Mouse (Mus musculus) liver, postnatal 0 days (tissue): Measurements from ENCODE around the gene Dhdh. TPM values are rescaled to one million over a fixed set of nuclear protein-coding genes. Genes with fewer than 3 reads are reported as not detected.

Experiments
- ATAC-seq: fragments of 200-750 bp; cut with Nextera tagmentation; 2 replicates; pipeline ENCODE4 v1.8.0; 2017; ENCODE audit warnings: mild to moderate bottlenecking, moderate library complexity
- DNase-seq: peaks from one replicate; pipeline ENCODE4 v3.0.0-alpha.2; 2016
- H3K27ac ChIP-seq: fragments of 300-500 bp; sonication (generic); 2 replicates; pipeline ENCODE4 v1.5.1; 2014; ENCODE audit warnings: antibody characterized with exemption, moderate library complexity, mild to moderate bottlenecking, low read depth
- H3K27me3 ChIP-seq: fragments of 300-500 bp; sonication (generic); 2 replicates; pipeline ENCODE4 v1.6.1; 2014; ENCODE audit warnings: low read length, control low read depth, mixed read lengths; ENCODE audit not compliant: insufficient read depth
- H3K36me3 ChIP-seq: fragments of 300-500 bp; sonication (generic); replicated peaks from 2 replicates; pipeline ENCODE4 v1.6.1; 2014; ENCODE audit warnings: mild to moderate bottlenecking, control low read depth, low read length, moderate library complexity, mixed read lengths; ENCODE audit not compliant: insufficient read depth
- H3K4me1 ChIP-seq: fragments of 300-500 bp; sonication (generic); 2 replicates; pipeline ENCODE4 v1.6.1; 2014; ENCODE audit warnings: antibody characterized with exemption, mild to moderate bottlenecking, control low read depth; ENCODE audit not compliant: insufficient read depth
- H3K4me2 ChIP-seq: fragments of 300-500 bp; sonication (generic); 2 replicates; pipeline ENCODE4 v1.6.1; 2014; ENCODE audit warnings: low read depth, mild to moderate bottlenecking, low read length, moderate library complexity, mixed read lengths
- H3K4me3 ChIP-seq: fragments of 300-500 bp; sonication (generic); 2 replicates; pipeline ENCODE4 v1.5.1; 2014; ENCODE audit warnings: low read depth, low read length
- H3K9ac ChIP-seq: fragments of 300-500 bp; sonication (generic); replicated peaks from 2 replicates; pipeline ENCODE4 v1.6.1; 2014; ENCODE audit warnings: mild to moderate bottlenecking, moderate library complexity
- H3K9me3 ChIP-seq: fragments of 300-500 bp; sonication (generic); 2 replicates; pipeline ENCODE4 v1.6.1; 2016; ENCODE audit warnings: mild to moderate bottlenecking, control low read depth, low read length, mixed read lengths
- CTCF ChIP-seq: sonication (generic); IDR thresholded peaks from 2 replicates; pipeline ENCODE4 v1.5.1; 2016; ENCODE audit warnings: antibody characterized with exemption, low read depth
- EP300 ChIP-seq: IDR thresholded peaks from 2 replicates; pipeline ENCODE4 v1.6.1; 2016; ENCODE audit warnings: antibody characterized with exemption, low read depth, mild to moderate bottlenecking
- WGBS: fragments of 180-500 bp; shearing (Covaris S2); extraction: QIAGEN DNeasy Blood & Tissue Kit; methylation state at CpG from one replicate; pipeline ENCODE4 v1.1.7; 2014; ENCODE audit not compliant: insufficient replicate concordance; 5-methylcytosine and 5-hydroxymethylcytosine counted together
- polyA plus RNA-seq: library from polyadenylated mRNA; unstranded; fragments of >200 nt; fragmentation: Nextera tagmentation; extraction: Ambion mirVana; gene quantifications from 2 replicates; pipeline ENCODE4 v1.2.1, GENCODE M21; 2015

Gene Dhdh
- polyA plus RNA-seq, 1 experiment from 2014 or later, result 9.5 TPM

GRCm38 (mm10) chr7:45498427-45498826 is 9.8 kb upstream of the Dhdh start:
- Histone ChIP-seq H3K4me3 (no peak overlapping the region), H3K27ac (no peak overlapping the region), H3K27me3 (no peaks in the 10 kb centered on the region), H3K36me3 (peaks cover 91% of the 10 kb centered on the region), H3K9me3 (no peaks in the 10 kb centered on the region), H3K4me1 (no peaks in the 10 kb centered on the region), H3K4me2 (no peak overlapping the region), H3K9ac (no peak overlapping the region)
- DNase-seq, result no peak
- TF ChIP-seq EP300 (no peak), CTCF (no peak)
- no peak for ATAC-seq
- 96% methylated on average over 6 of the region's 6 CpGs for WGBS

GRCm38 (mm10) chr7:45494548-45494947 is 5.9 kb upstream of the Dhdh start:
- H3K9ac ChIP-seq, result no peak overlapping the region
- WGBS, result 83% methylated on average over 9 of the region's 9 CpGs
- H3K9me3 ChIP-seq, result no peaks in the 10 kb centered on the region
- H3K4me3 ChIP-seq, result no peak overlapping the region
- ATAC-seq (no peak), DNase-seq (no peak)
- no peaks in the 10 kb centered on the region for H3K27me3 ChIP-seq
- H3K4me1 ChIP-seq, result peaks cover 19% of the 10 kb centered on the region
- H3K36me3 ChIP-seq, result peaks cover 66% of the 10 kb centered on the region
- TF ChIP-seq EP300 (no peak), CTCF (no peak)
- no peak overlapping the region for H3K4me2 ChIP-seq
- H3K27ac ChIP-seq, result no peak overlapping the region

- no peak overlapping the region for H3K4me3 ChIP-seq
- ATAC-seq, result peak; percentile 66
- 88% methylated on average over 5 of the region's 5 CpGs for WGBS
- H3K27me3 ChIP-seq, result no peaks in the 10 kb centered on the region
- H3K4me2 ChIP-seq, result no peak overlapping the region
- H3K27ac ChIP-seq, result peak overlapping the region; percentile 58; the same call in 1 of the 2 replicates
- DNase-seq, result no peak
- peaks cover 50% of the 10 kb centered on the region for H3K36me3 ChIP-seq
- peaks cover 31% of the 10 kb centered on the region for H3K4me1 ChIP-seq
- TF ChIP-seq CTCF, result no peak
- no peak for TF ChIP-seq EP300
- no peak overlapping the region for H3K9ac ChIP-seq
- H3K9me3 ChIP-seq, result no peaks in the 10 kb centered on the region
These were observed 4.3 kb upstream of the Dhdh start for GRCm38 (mm10) chr7:45492951-45493350.

DNA sequence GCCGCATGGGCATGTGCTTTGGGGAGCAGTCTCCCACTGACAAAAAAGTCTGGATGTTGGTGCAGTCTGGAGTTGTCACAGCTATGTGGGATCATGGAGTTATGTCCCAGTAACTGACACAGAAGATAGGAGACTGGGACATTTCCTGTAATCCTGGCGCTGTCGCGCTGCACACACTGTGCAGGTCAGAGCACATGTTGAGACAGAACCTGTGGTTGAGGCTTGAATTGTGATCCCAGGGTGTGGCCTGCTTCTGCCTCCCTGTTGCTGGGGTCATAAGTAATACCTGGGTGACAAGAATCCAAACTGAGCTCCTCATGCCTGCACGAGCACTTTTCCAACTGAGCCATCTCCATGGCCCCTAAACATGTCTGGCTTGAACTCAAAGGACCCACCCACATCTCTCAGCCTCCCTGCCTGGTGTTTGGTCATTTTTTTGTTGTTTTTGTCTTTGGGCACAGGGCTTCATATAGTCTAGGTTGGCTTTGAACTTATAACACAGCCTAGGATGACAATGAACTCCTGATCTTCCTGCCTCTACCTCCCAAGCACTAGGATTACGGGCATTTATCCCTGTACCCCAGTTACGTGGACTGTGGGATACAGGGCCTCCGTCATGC is 3.7 kb upstream of the Dhdh start:
- H3K36me3 ChIP-seq, result peaks cover 44% of the 10 kb centered on the region
- no peaks in the 10 kb centered on the region for H3K27me3 ChIP-seq
- TF ChIP-seq CTCF (no peak), EP300 (no peak)
- no peak overlapping the region for H3K4me2 ChIP-seq
- peaks cover 34% of the 10 kb centered on the region for H3K4me1 ChIP-seq
- peak overlapping the region; percentile 87; the same call in 1 of the 2 replicates for H3K27ac ChIP-seq
- H3K9me3 ChIP-seq, result no peaks in the 10 kb centered on the region
- ATAC-seq, result no peak
- no peak for DNase-seq
- 90% methylated on average over 8 of the region's 8 CpGs for WGBS
- H3K9ac ChIP-seq, result no peak overlapping the region
- no peak overlapping the region for H3K4me3 ChIP-seq

DNA sequence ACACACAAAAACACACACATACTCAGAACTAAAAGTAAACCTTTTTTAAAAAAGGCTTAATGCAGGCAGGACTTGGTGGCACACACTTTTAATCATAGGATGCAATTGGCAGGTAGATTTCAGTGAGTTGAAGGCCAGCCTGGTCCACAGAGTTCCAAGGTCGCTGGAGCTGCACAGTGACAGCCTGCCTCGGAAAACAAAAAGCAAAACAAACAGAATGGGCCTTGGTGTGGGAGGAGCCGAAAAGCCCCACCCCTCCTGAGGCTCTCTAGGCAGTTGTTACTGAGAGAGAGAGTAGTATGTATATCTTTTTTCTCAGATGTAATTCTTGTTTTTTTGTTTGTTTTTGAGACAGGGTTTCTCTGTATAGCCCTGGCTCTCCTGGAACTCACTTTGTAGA is 2.7 kb upstream of the Dhdh start:
- Histone ChIP-seq H3K9ac (no peak overlapping the region), H3K4me3 (no peak overlapping the region)
- peak; percentile 66 for DNase-seq

GRCm38 (mm10) chr7:45490822-45491221 is 2.2 kb upstream of the Dhdh start:
- peak overlapping the region; percentile 87 for H3K27ac ChIP-seq

More for the DNA sequence above, 2.7 kb upstream of the Dhdh start:
- H3K36me3 ChIP-seq, result peaks cover 37% of the 10 kb centered on the region
- H3K4me2 ChIP-seq, result peak overlapping the region; percentile 42
- 13% methylated on average over 3 of the region's 3 CpGs for WGBS
- no peaks in the 10 kb centered on the region for H3K9me3 ChIP-seq
- no peaks in the 10 kb centered on the region for H3K27me3 ChIP-seq
- H3K4me1 ChIP-seq, result peaks cover 39% of the 10 kb centered on the region
- TF ChIP-seq EP300 (no peak), CTCF (no peak)
- peak overlapping the region; percentile 87 for H3K27ac ChIP-seq
- ATAC-seq, result peak; percentile 80

More at GRCm38 (mm10) chr7:45490822-45491221, 2.2 kb upstream of the Dhdh start:
- H3K36me3 ChIP-seq, result peaks cover 34% of the 10 kb centered on the region
- no peak overlapping the region for H3K4me3 ChIP-seq
- ATAC-seq (peak; percentile 40), DNase-seq (peak; percentile 41)
- no peaks in the 10 kb centered on the region for H3K9me3 ChIP-seq
- H3K27me3 ChIP-seq, result no peaks in the 10 kb centered on the region
- 0 out of 2 replicates have a peak, but pooled peaks have one; percentile 6 for TF ChIP-seq CTCF
- TF ChIP-seq EP300, result no peak
- H3K9ac ChIP-seq, result no peak overlapping the region
- H3K4me1 ChIP-seq, result peaks cover 42% of the 10 kb centered on the region
- peak overlapping the region; percentile 42 for H3K4me2 ChIP-seq
- 45% methylated on average over 9 of the region's 9 CpGs for WGBS
